Mouse (Mus musculus) neural tube, embryonic 11.5 days (tissue): ENCODE measurements around the gene Cadps2. TPM values are rescaled to one million over a fixed set of nuclear protein-coding genes. Genes with fewer than 3 reads are reported as not detected.

Experiments used
- polyA plus RNA-seq: library from polyadenylated mRNA; unstranded; fragments of >200 nt; fragmentation: Nextera tagmentation; extraction: Ambion mirVana; gene quantifications from 2 replicates; pipeline ENCODE4 v1.2.1, GENCODE M21; 2014

Gene Cadps2
- polyA plus RNA-seq, 1 experiment from 2014 or later, result 3.1 TPM

Other genes starting within 250 kb of the Cadps2 start
- gene Rnf133, start 189.1 kb downstream of the Cadps2 start, polyA plus RNA-seq, result not detected in 2 replicates
- not detected in 2 replicates for gene Rnf148, start 184.3 kb downstream of the Cadps2 start, polyA plus RNA-seq
- gene Tas2r118, start 130.6 kb upstream of the Cadps2 start, polyA plus RNA-seq, result not detected in 2 replicates